Mouse (Mus musculus) thymus, adult 2 months (tissue): Measurements from ENCODE around the gene Abcf1.

Source experiments
- CTCF ChIP-seq: fragments of 200-500 bp; IDR thresholded peaks from 2 replicates; pipeline ENCODE4 v1.5.1; 2012; ENCODE audit warnings: mild to moderate bottlenecking, control low read depth, low read length, moderate library complexity, borderline replicate concordance; ENCODE audit not compliant: control insufficient read depth, poor library complexity, insufficient read depth; ENCODE audit errors: extremely low read depth
- POLR2A ChIP-seq: fragments of 200-500 bp; IDR thresholded peaks from 2 replicates; pipeline ENCODE4 v1.6.1; 2012; ENCODE audit warnings: mild to moderate bottlenecking, low read length, control low read depth, moderate library complexity; ENCODE audit not compliant: control insufficient read depth, poor library complexity, insufficient read depth; ENCODE audit errors: extremely low read depth

GRCm38 (mm10) chr17:35978811-35979400 is 9.3 kb upstream of the Abcf1 start:
- TF ChIP-seq POLR2A (peak; percentile 34; the same call in 1 of the 2 replicates), CTCF (0 out of 2 replicates have a peak, but pooled peaks have one; percentile 21)
